Mouse (Mus musculus): ENCODE measurements at regions not wholly inside any gene's neighbourhood (a gene's known extent, or its start where the extent isn't known, plus 50 kb on each side); places are given as distances from the start of the nearest gene placed in this dataset.
"Not testable (repeated sequence)": the region's sequence is repeated elsewhere in the genome, so short reads cannot be mapped to it uniquely, and the experiment has no call there.

DNA sequence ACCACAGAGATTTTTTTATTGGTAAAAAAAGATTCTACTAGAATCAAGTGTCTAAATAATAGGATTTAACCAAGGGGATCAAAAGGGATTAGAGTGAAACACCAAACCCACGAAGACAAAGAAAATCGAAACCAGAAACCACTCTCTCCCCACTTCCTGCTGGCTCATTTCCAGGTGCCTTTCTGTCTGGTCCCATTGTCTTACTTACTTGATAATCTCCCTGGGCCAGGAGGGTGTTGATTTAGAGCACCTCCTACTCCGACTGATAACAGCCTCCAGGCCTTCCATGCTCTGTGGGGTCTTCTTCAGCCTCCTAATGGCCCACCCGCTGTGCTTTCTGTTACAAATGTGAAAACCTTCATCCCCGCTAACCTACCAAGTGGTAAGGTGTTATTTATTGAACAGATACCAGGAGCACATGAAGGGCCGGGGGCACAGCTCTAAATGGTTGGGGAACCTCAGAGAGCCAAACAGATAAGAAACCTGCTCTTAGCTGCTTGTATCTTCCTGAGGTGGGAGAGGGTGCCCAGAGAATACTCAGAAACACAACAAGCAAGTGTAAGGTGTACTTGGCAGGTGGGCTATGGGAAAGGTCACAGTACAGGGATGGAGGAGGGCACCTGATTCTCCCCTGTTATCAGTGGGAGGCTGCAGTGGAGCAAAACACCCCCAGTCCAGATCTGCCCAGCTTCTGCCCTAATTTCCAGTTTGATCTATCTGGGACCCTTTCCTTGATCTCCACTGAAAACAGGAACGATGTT, 72.6 kb upstream of the Cpsf6 start:
- H3K79me2 ChIP-seq (ENCODE audit: inconsistent target) = no peaks in the 10 kb centered on the region
- H3K4me3 ChIP-seq (ENCODE audit: inconsistent target) = no peak overlapping the region
- WGBS (ENCODE audit: missing documents) = 57% methylated on average over 7 of the region's 7 CpGs
- H3K27ac ChIP-seq = no peak overlapping the region
- H3K36me3 ChIP-seq (ENCODE audit: inconsistent target) = no peaks in the 10 kb centered on the region

DNA sequence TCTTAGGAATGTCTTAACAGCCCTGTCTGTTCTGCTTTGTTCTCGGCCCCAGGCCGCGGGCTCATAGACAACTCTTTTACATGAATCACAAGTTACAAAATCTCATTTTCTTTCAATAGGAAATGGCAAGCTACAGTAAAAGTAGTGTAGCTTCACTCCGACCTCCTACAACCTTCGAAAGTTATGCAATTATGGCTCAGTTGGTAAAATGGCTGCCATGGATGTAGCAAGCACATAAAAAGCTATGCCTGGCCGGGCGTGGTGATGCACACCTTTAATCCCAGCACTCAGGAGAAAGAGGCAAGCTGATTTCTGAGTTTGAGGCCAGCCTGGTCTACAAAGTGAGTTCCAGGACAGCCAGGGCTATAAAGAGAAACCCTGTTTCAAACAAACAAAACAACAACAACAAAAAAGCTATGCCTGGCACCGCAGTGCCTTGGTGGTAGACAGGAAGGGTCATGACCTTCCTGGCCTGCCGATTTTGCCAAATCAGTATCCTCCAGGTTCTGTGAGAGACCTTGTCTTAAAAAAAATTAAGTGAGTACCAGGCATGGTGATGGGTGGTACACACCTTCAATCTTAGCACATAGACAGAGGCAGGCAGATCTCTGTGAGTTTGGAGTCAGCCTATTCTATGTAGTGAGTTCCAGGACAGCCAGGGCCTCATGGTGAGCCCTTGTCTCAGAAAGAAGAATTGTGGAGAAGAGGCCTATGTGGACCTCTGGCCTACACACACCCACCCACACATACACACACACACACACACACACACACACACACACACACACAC, 71.8 kb upstream of the Cpsf6 start:
- Histone ChIP-seq H3K4me3 (ENCODE audit: inconsistent target) (no peak overlapping the region), H3K79me2 (ENCODE audit: inconsistent target) (no peaks in the 10 kb centered on the region), H3K27ac (no peak overlapping the region), H3K36me3 (ENCODE audit: inconsistent target) (no peaks in the 10 kb centered on the region)
- 80% methylated on average over 9 of the region's 9 CpGs for WGBS (ENCODE audit: missing documents)

- Histone ChIP-seq H3K79me2 (ENCODE audit: inconsistent target) (no peaks in the 10 kb centered on the region), H3K4me3 (ENCODE audit: inconsistent target) (no peak overlapping the region), H3K36me3 (ENCODE audit: inconsistent target) (no peaks in the 10 kb centered on the region), H3K27ac (no peak overlapping the region)
- WGBS (ENCODE audit: missing documents) = 95% methylated on average over 4 of the region's 4 CpGs
Observed at GRCm38 (mm10) chr10:117450631-117451030, 70.8 kb upstream of the Cpsf6 start.

DNA sequence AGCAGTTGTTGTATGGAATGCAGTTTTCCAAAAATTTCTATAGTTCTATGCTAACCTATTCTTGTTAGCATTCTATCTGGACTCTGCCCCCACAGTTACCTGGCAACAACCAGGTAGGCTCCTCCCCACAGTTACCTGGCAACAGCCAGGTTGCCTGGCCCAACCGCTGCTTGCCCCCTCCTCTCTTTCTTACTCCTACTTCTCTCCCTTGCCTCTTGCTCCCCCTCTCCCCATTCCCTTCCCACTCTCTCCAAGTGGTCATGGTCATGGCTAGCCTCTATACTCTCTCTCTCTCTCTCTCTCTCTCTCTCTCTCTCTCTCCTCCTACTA, 70.4 kb upstream of the Cpsf6 start:
- 100% methylated on average over 1 of the region's 1 CpGs for WGBS (ENCODE audit: missing documents)
- Histone ChIP-seq H3K27ac (no peak overlapping the region), H3K79me2 (ENCODE audit: inconsistent target) (no peaks in the 10 kb centered on the region), H3K4me3 (ENCODE audit: inconsistent target) (no peak overlapping the region), H3K36me3 (ENCODE audit: inconsistent target) (no peaks in the 10 kb centered on the region)

GRCm38 (mm10) chr10:117449416-117450239, 69.8 kb upstream of the Cpsf6 start:
- no peak overlapping the region for H3K4me3 ChIP-seq (ENCODE audit: inconsistent target)
- no peaks in the 10 kb centered on the region for H3K36me3 ChIP-seq (ENCODE audit: inconsistent target)
- no peak overlapping the region for H3K27ac ChIP-seq
- no peaks in the 10 kb centered on the region for H3K79me2 ChIP-seq (ENCODE audit: inconsistent target)
- WGBS (ENCODE audit: missing documents) = 53% methylated on average over 3 of the region's 3 CpGs

GRCm38 (mm10) chr10:117448783-117449182, 69.0 kb upstream of the Cpsf6 start:
- not testable (repeated sequence) for H3K36me3 ChIP-seq (ENCODE audit: inconsistent target); H3K27ac ChIP-seq; H3K79me2 ChIP-seq (ENCODE audit: inconsistent target); H3K4me3 ChIP-seq (ENCODE audit: inconsistent target)
- 100% methylated on average over 2 of the region's 3 CpGs for WGBS (ENCODE audit: missing documents)

DNA sequence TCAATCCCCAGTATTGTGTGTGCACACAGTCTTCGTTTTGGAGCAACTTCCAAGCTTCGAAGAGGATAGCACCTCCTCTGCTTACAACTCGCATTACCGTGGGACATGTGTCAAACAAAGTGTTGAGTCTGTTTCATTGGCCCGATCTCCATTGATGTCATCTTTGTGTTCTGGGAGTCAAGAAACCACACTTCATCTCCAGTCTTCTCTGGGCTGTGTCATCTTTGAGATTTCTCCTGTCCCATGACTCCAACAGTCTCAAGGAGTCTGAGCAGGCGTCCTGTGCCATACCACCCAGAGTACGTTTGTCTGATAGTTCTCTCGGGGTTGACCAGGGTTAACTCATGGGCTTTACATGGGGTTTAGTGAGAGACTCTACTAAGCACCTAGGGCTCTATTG, 67.8 kb upstream of the Cpsf6 start:
- no peaks in the 10 kb centered on the region for H3K36me3 ChIP-seq (ENCODE audit: inconsistent target)
- over 99% methylated on average over 8 of the region's 8 CpGs for WGBS (ENCODE audit: missing documents)
- H3K79me2 ChIP-seq (ENCODE audit: inconsistent target) = no peaks in the 10 kb centered on the region
- H3K27ac ChIP-seq = no peak overlapping the region
- no peak overlapping the region for H3K4me3 ChIP-seq (ENCODE audit: inconsistent target)

DNA sequence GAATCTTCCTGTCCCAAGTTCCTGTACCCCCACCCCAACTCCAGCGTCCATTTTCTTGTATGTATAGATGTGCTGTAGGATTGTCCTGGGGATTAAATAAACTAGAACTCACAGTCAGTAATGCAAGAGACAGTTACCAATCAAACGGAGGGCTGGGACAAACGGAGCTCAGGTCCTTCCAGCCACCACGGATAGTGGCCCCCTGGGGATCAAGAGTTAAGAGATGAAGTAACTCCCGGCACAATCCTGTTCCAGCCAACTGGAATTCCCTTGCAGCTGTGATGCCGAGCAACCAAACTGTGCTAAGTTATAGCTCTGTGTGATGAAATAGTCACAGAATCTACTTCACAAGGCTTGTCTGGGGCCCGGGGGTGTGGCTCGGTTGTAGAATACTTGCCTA, 67.4 kb upstream of the Cpsf6 start:
- Histone ChIP-seq H3K79me2 (ENCODE audit: inconsistent target) (no peaks in the 10 kb centered on the region), H3K27ac (no peak overlapping the region), H3K4me3 (ENCODE audit: inconsistent target) (no peak overlapping the region), H3K36me3 (ENCODE audit: inconsistent target) (no peaks in the 10 kb centered on the region)
- WGBS (ENCODE audit: missing documents) = 94% methylated on average over 8 of the region's 8 CpGs

- no peaks in the 10 kb centered on the region for H3K79me2 ChIP-seq (ENCODE audit: inconsistent target)
- 96% methylated on average over 7 of the region's 7 CpGs for WGBS (ENCODE audit: missing documents)
- H3K27ac ChIP-seq = no peak overlapping the region
- H3K36me3 ChIP-seq (ENCODE audit: inconsistent target) = no peaks in the 10 kb centered on the region
- H3K4me3 ChIP-seq (ENCODE audit: inconsistent target) = no peak overlapping the region
Observed at GRCm38 (mm10) chr10:117446776-117447175, 67.0 kb upstream of the Cpsf6 start.

- no peaks in the 10 kb centered on the region for H3K36me3 ChIP-seq (ENCODE audit: inconsistent target)
- H3K27ac ChIP-seq = no peak overlapping the region
- no peak overlapping the region for H3K4me3 ChIP-seq (ENCODE audit: inconsistent target)
- 94% methylated on average over 15 of the region's 15 CpGs for WGBS (ENCODE audit: missing documents)
- H3K79me2 ChIP-seq (ENCODE audit: inconsistent target) = no peaks in the 10 kb centered on the region
Observed at GRCm38 (mm10) chr10:117445801-117446490, 66.1 kb upstream of the Cpsf6 start.

DNA sequence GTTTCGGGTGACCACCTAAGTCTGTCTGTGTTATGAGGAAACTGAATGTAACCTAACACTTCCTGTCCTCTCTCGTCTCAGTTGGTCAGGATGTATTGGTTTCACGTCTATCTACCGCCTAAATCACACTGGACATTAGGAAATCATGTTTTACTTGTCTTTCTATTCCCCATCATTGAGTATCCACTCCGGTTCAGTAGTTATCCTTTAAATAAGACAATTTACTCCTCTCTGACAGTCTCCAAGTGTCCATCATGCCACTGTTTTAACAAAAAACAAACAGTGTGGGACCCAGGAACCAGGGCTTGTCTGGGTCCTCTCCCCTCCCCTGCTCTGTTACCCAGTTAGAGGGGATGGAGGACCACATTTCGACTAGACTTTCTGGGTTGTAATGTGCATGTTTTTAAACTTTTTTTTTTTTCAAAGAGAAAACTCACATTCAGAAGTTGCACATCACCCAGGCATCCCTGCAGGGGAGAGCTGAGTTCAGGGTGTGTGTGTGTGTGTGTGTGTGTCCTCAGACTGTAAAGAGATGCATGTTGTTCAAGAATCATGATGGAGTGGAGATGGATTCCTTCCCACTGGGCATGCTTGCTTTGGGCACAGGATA, 65.5 kb upstream of the Cpsf6 start:
- Histone ChIP-seq H3K79me2 (ENCODE audit: inconsistent target) (no peaks in the 10 kb centered on the region), H3K4me3 (ENCODE audit: inconsistent target) (no peak overlapping the region), H3K36me3 (ENCODE audit: inconsistent target) (no peaks in the 10 kb centered on the region), H3K27ac (no peak overlapping the region)
- whole genome bisulfite sequencing (ENCODE audit: missing documents) = 38% methylated on average over 6 of the region's 6 CpGs

GRCm38 (mm10) chr10:117444761-117445160, 64.9 kb upstream of the Cpsf6 start:
- H3K79me2 ChIP-seq (ENCODE audit: inconsistent target) = no peaks in the 10 kb centered on the region
- no peaks in the 10 kb centered on the region for H3K36me3 ChIP-seq (ENCODE audit: inconsistent target)
- 71% methylated on average over 10 of the region's 10 CpGs for WGBS (ENCODE audit: missing documents)

GRCm38 (mm10) chr10:117443426-117444350, 63.9 kb upstream of the Cpsf6 start:
- Histone ChIP-seq H3K36me3 (ENCODE audit: inconsistent target) (no peaks in the 10 kb centered on the region), H3K27ac (no peak overlapping the region), H3K4me3 (ENCODE audit: inconsistent target) (no peak overlapping the region), H3K79me2 (ENCODE audit: inconsistent target) (no peaks in the 10 kb centered on the region)
- WGBS (ENCODE audit: missing documents) = 96% methylated on average over 4 of the region's 4 CpGs

More at GRCm38 (mm10) chr10:117444761-117445160, 64.9 kb upstream of the Cpsf6 start:
- no peak overlapping the region for H3K4me3 ChIP-seq (ENCODE audit: inconsistent target)
- H3K27ac ChIP-seq = no peak overlapping the region
